Mouse (Mus musculus): ENCODE measurements around the gene Slc27a5. TPM values are rescaled to one million over a fixed set of nuclear protein-coding genes. Genes with fewer than 3 reads are reported as not detected.
A peak's percentile ranks its signal among the peaks of the same experiment; 100 is the strongest.

Gene Slc27a5
- polyA plus RNA-seq, 1 experiment = 0.69 TPM

GRCm38 (mm10) chr7:13039181-13039580 lies 41.2 kb upstream of the Slc27a5 start:
- H3K27me3 ChIP-seq (replicated peaks; ENCODE audit: control insufficient read depth, insufficient read depth, low read length) = no peaks in the 10 kb centered on the region
- H3K36me3 ChIP-seq (ENCODE audit: control insufficient read depth, insufficient read depth, low read length) = no peaks in the 10 kb centered on the region
- no peak overlapping the region; the same call in 1 of the 2 replicates for H3K4me3 ChIP-seq (ENCODE audit: insufficient read depth, low read depth, low read length)
- peak overlapping the region; percentile 99; the same call in 1 of the 2 replicates for H3K27ac ChIP-seq (ENCODE audit: insufficient read depth, low read depth, low read length)
- H3K4me1 ChIP-seq (ENCODE audit: control insufficient read depth, insufficient read depth, low read length) = peaks cover 17% of the 10 kb centered on the region
- no peak for DNase-seq
- WGBS = 88% methylated on average over 1 of the region's 1 CpGs
- TF ChIP-seq POLR2A (IDR thresholded peaks at IDR 0.05; ENCODE audit: low read depth, low read length) (no peak), CTCF (conservative IDR thresholded peaks at IDR 0.05; ENCODE audit: insufficient read depth, insufficient read length, low read depth, low read length) (no peak)

DNA sequence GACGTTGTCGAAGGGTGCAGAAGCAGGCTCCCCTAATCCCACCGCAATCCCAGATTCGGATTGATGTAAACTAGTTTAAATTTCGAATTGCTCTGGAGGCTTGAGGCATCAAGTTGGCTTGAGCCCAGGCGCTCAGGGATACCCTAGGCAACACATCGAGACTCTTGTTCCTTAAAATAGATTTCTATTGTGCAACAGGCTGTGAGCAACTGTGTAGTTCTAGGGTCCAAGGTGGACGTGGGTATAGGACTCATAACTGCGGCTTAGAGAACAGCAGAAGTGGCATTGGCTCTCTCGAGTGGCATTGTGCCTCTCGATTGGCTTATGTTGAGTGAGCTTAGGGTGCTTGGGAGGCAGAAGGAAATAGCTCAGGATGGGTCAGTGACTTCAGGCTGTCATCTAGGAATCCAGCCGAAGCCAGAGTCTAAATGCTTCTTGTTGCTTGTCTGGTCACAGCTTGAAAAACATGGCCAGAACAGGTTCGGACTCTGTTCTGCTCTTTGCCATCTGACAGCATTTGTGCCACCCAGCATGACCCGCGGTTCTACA lies 40.7 kb upstream of the Slc27a5 start:
- Histone ChIP-seq H3K4me1 (ENCODE audit: control insufficient read depth, insufficient read depth, low read length) (peaks cover 17% of the 10 kb centered on the region), H3K27me3 (replicated peaks; ENCODE audit: control insufficient read depth, insufficient read depth, low read length) (no peaks in the 10 kb centered on the region), H3K36me3 (ENCODE audit: control insufficient read depth, insufficient read depth, low read length) (no peaks in the 10 kb centered on the region), H3K27ac (ENCODE audit: insufficient read depth, low read depth, low read length) (peak overlapping the region; percentile 99), H3K4me3 (ENCODE audit: insufficient read depth, low read depth, low read length) (peak overlapping the region; percentile 86)
- peak; percentile 65 for DNase-seq
- WGBS = 4% methylated on average over 15 of the region's 15 CpGs
- TF ChIP-seq CTCF (conservative IDR thresholded peaks at IDR 0.05; ENCODE audit: insufficient read depth, insufficient read length, low read depth, low read length) (no peak), POLR2A (IDR thresholded peaks at IDR 0.05; ENCODE audit: low read depth, low read length) (no peak)

DNA sequence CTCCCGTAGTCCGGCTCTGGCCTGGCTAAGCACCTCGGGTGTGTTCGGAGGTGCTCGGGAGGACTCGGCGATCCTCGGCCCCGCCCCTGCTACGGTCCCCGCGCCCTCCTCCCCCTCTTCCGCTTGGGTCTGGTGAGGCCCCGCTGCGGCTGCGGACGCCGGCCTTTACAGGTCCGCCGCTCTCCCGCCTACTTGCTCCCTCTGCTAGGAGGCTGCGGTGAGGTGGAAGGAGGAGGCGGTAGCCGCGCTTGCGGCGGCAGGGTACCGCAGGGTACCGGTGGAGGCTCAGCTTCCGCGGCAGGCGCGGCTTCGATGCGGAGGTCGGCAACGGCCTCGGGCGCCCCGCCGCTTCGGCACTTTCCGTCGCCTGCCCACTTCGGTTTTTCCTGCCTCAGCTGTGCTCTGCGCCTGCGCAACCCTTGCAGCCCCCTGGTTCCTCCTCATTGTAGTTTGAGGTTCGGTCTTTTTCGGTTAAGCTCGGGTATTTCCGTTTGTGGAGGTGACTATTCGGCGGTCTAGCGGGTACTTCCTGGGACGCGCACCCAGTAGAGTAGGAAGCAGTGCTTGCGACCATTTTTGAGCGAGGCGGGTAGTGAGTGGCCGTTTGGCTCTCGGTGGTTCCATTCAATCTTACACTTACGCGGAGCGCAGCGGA lies 40.0 kb upstream of the Slc27a5 start, which contains the start of gene Ube2m:
Gene Ube2m, minus strand, starts transcription at position 375 of the 655 bp plus-strand sequence.
- H3K36me3 ChIP-seq (ENCODE audit: control insufficient read depth, insufficient read depth, low read length) = no peaks in the 10 kb centered on the region
- under 1% methylated on average over 65 of the region's 65 CpGs for WGBS
- H3K4me1 ChIP-seq (ENCODE audit: control insufficient read depth, insufficient read depth, low read length) = peaks cover 20% of the 10 kb centered on the region; the same call in 1 of the 2 replicates
- no peaks in the 10 kb centered on the region for H3K27me3 ChIP-seq (replicated peaks; ENCODE audit: control insufficient read depth, insufficient read depth, low read length)
- TF ChIP-seq POLR2A (IDR thresholded peaks at IDR 0.05; ENCODE audit: low read depth, low read length) (peak; percentile 77), CTCF (conservative IDR thresholded peaks at IDR 0.05; ENCODE audit: insufficient read depth, insufficient read length, low read depth, low read length) (no peak)
- peak within 1 kb of the TSS; percentile 86 for H3K4me3 ChIP-seq (ENCODE audit: insufficient read depth, low read depth, low read length)
- DNase-seq = peak; percentile 99
- H3K27ac ChIP-seq (ENCODE audit: insufficient read depth, low read depth, low read length) = peak within 1 kb of the TSS; percentile 99

GRCm38 (mm10) chr7:13037366-13037765 lies 39.4 kb upstream of the Slc27a5 start:
- no peaks in the 10 kb centered on the region for H3K27me3 ChIP-seq (replicated peaks; ENCODE audit: control insufficient read depth, insufficient read depth, low read length)
- peaks cover 20% of the 10 kb centered on the region; the same call in 1 of the 2 replicates for H3K4me1 ChIP-seq (ENCODE audit: control insufficient read depth, insufficient read depth, low read length)
- peak overlapping the region; percentile 86 for H3K4me3 ChIP-seq (ENCODE audit: insufficient read depth, low read depth, low read length)
- DNase-seq = no peak
- peak overlapping the region; percentile 92 for H3K27ac ChIP-seq (ENCODE audit: insufficient read depth, low read depth, low read length)
- TF ChIP-seq CTCF (conservative IDR thresholded peaks at IDR 0.05; ENCODE audit: insufficient read depth, insufficient read length, low read depth, low read length) (no peak), POLR2A (IDR thresholded peaks at IDR 0.05; ENCODE audit: low read depth, low read length) (no peak)
- no peaks in the 10 kb centered on the region for H3K36me3 ChIP-seq (ENCODE audit: control insufficient read depth, insufficient read depth, low read length)
- WGBS = under 1% methylated on average over 29 of the region's 33 CpGs

- TF ChIP-seq POLR2A (IDR thresholded peaks at IDR 0.05; ENCODE audit: low read depth, low read length) (no peak), CTCF (conservative IDR thresholded peaks at IDR 0.05; ENCODE audit: insufficient read depth, insufficient read length, low read depth, low read length) (no peak)
- H3K4me3 ChIP-seq (ENCODE audit: insufficient read depth, low read depth, low read length) = peak overlapping the region; percentile 86
- no peaks in the 10 kb centered on the region; the same call in 1 of the 2 replicates for H3K36me3 ChIP-seq (ENCODE audit: control insufficient read depth, insufficient read depth, low read length)
- H3K27ac ChIP-seq (ENCODE audit: insufficient read depth, low read depth, low read length) = peak overlapping the region; percentile 92
- DNase-seq = no peak
- H3K4me1 ChIP-seq (ENCODE audit: control insufficient read depth, insufficient read depth, low read length) = peaks cover 20% of the 10 kb centered on the region; the same call in 1 of the 2 replicates
- no peaks in the 10 kb centered on the region for H3K27me3 ChIP-seq (replicated peaks; ENCODE audit: control insufficient read depth, insufficient read depth, low read length)
- WGBS = 25% methylated on average over 4 of the region's 4 CpGs
These were observed 38.8 kb upstream of the Slc27a5 start for GRCm38 (mm10) chr7:13036806-13037205.

DNA sequence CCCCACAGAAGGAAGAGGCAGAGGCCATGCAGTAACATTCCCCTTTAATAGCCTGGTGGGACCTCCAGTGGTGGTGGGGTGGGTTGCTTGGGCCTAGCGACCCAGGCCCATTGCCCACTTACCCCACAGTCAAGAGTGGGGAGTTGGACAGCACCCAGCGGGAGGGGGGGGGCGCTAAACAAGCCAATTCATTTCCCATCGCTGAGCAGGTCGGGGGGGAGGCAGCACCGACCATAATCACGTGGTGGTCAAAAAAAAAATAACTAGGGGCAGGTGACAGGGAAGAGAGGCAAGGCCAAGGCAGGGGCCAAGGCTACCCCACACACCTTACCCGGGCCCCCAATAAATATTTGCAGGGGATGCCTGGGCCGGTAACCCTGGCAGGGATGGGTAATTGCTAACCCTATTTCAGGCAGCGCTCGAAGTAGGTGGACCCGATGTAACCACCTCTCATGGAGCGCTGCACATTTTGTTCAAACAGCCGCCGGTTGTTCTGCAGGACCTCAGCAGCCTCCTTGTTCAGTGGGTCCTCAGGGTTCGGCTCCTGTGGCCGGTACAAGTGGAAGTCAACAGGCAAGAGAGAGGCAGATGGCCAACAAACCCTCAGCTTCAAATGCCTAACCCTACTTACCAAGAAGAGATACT lies 37.3 kb upstream of the Slc27a5 start:
- TF ChIP-seq CTCF (conservative IDR thresholded peaks at IDR 0.05; ENCODE audit: insufficient read depth, insufficient read length, low read depth, low read length) (no peak), POLR2A (IDR thresholded peaks at IDR 0.05; ENCODE audit: low read depth, low read length) (no peak)
- Histone ChIP-seq H3K27ac (ENCODE audit: insufficient read depth, low read depth, low read length) (0 out of 2 replicates have a peak overlapping the region, but pooled peaks have one; percentile 40), H3K27me3 (replicated peaks; ENCODE audit: control insufficient read depth, insufficient read depth, low read length) (no peaks in the 10 kb centered on the region), H3K4me1 (ENCODE audit: control insufficient read depth, insufficient read depth, low read length) (peaks cover 20% of the 10 kb centered on the region; the same call in 1 of the 2 replicates), H3K36me3 (ENCODE audit: control insufficient read depth, insufficient read depth, low read length) (no peaks in the 10 kb centered on the region; the same call in 1 of the 2 replicates), H3K4me3 (ENCODE audit: insufficient read depth, low read depth, low read length) (0 out of 2 replicates have a peak overlapping the region, but pooled peaks have one; percentile 91)
- DNase-seq = no peak
- WGBS = 74% methylated on average over 17 of the region's 17 CpGs
